ENCODE assay signal across 18 mouse cellular contexts in genomic region chr7:72150799-72151708, GRCm38 (mm10).
DNase-seq lines count a peak whose midpoint lies in the region; ATAC-seq and TF ChIP-seq lines count a peak whose summit lies in the region.
"Had no signal": no experiment of that assay in that cellular context is flagged by ENCODE, and none has a peak within 500 bp of the region (broad histone marks: within the 10 kb centered on the region; RNA-seq: fewer than 3 reads in every experiment).

No protein-coding gene starts in this region.

- WGBS in heart, embryonic 10.5 days: 71% methylated on average over 7 of the region's 7 CpGs
- WGBS in forebrain, embryonic 11.5 days: 29% methylated on average over 7 of the region's 7 CpGs
- WGBS in limb, embryonic 11.5 days: 16% methylated on average over 7 of the region's 7 CpGs
- WGBS in stomach, postnatal 0 days: 69% methylated on average over 7 of the region's 7 CpGs

- H3K4me1 ChIP-seq in heart, embryonic 10.5 days: no peaks in the 10 kb centered on the region
- H3K4me1 ChIP-seq in forebrain, embryonic 11.5 days (replicated peaks; ENCODE audit: control insufficient read depth, insufficient read depth, low read length): peaks cover 3% of the 10 kb centered on the region; the same call in 1 of the 2 replicates
- peaks cover 19% of the 10 kb centered on the region for H3K4me1 ChIP-seq in limb, embryonic 11.5 days (ENCODE audit: control insufficient read depth, insufficient read depth, low read length)
- H3K4me1 ChIP-seq in stomach, postnatal 0 days (replicated peaks; ENCODE audit: control insufficient read depth, insufficient read depth): no peaks in the 10 kb centered on the region
- H3K4me1 ChIP-seq: heart, embryonic 13.5 days; liver, embryonic 15.5 days; megakaryocyte, embryonic 14.5 days had no signal

- H3K27ac ChIP-seq in heart, embryonic 10.5 days: no peak overlapping the region
- H3K27ac ChIP-seq in forebrain, embryonic 11.5 days (ENCODE audit: low read depth, low read length): no peak overlapping the region
- no peak overlapping the region for H3K27ac ChIP-seq in limb, embryonic 11.5 days (replicated peaks; ENCODE audit: low read depth, low read length)
- no peak overlapping the region for H3K27ac ChIP-seq in stomach, postnatal 0 days (replicated peaks)
- H3K27ac ChIP-seq: heart, embryonic 13.5 days; liver, embryonic 15.5 days had no signal

- H3K27me3 ChIP-seq in heart, embryonic 10.5 days (ENCODE audit: insufficient read depth, poor library complexity, severe bottlenecking): no peaks in the 10 kb centered on the region
- no peaks in the 10 kb centered on the region for H3K27me3 ChIP-seq in forebrain, embryonic 11.5 days (ENCODE audit: control insufficient read depth, insufficient read depth, low read length)
- no peaks in the 10 kb centered on the region for H3K27me3 ChIP-seq in limb, embryonic 11.5 days (ENCODE audit: control insufficient read depth, insufficient read depth, low read length)
- no peaks in the 10 kb centered on the region for H3K27me3 ChIP-seq in stomach, postnatal 0 days (ENCODE audit: control insufficient read depth, insufficient read depth, low read length)
- H3K27me3 ChIP-seq: heart, embryonic 13.5 days; liver, embryonic 15.5 days; megakaryocyte, embryonic 14.5 days had no signal

- no peaks in the 10 kb centered on the region for H3K9me3 ChIP-seq in heart, embryonic 10.5 days
- H3K9me3 ChIP-seq in forebrain, embryonic 11.5 days (ENCODE audit: control insufficient read depth, low read length): no peaks in the 10 kb centered on the region
- no peaks in the 10 kb centered on the region for H3K9me3 ChIP-seq in limb, embryonic 11.5 days (ENCODE audit: control insufficient read depth, low read length)
- no peaks in the 10 kb centered on the region for H3K9me3 ChIP-seq in stomach, postnatal 0 days (ENCODE audit: control insufficient read depth, low read length)
- H3K9me3 ChIP-seq: heart, embryonic 13.5 days; liver, embryonic 15.5 days; megakaryocyte, embryonic 14.5 days had no signal

- H3K9ac ChIP-seq in forebrain, embryonic 11.5 days (ENCODE audit: low read length): no peak overlapping the region
- H3K9ac ChIP-seq in limb, embryonic 11.5 days (ENCODE audit: low read length): no peak overlapping the region
- no peak overlapping the region for H3K9ac ChIP-seq in stomach, postnatal 0 days (ENCODE audit: low read length)
- H3K9ac ChIP-seq: heart, embryonic 13.5 days; liver, embryonic 15.5 days had no signal

- DNase-seq in heart, adult 11 months: peak; percentile 84
- DNase-seq in heart, embryonic 10.5 days (ENCODE audit: low spot score): no peak
- DNase-seq in brain, embryonic 14.5 days (ENCODE audit: low read depth): peak; percentile 61
- no peak for DNase-seq in forebrain, embryonic 11.5 days (ENCODE audit: low spot score)
- peak; percentile 47 for DNase-seq in limb, embryonic 11.5 days (ENCODE audit: low spot score)
- no peak for DNase-seq in stomach, postnatal 0 days (ENCODE audit: low spot score)
- DNase-seq in Muller cell, postnatal 12 days (ENCODE audit: inconsistent ontology term): no peak
- DNase-seq: adrenal gland, postnatal 14 days; cerebellum, adult 2 months; heart, postnatal 36 days; kidney, postnatal 10 days; right cerebral cortex, postnatal 14 days; thymus, postnatal 25 days had no signal

- TF ChIP-seq POLR2A in brain, embryonic 14.5 days (IDR thresholded peaks at IDR 0.05; ENCODE audit: borderline replicate concordance, extremely low read depth, insufficient read depth, insufficient read length, poor library complexity, severe bottlenecking): no peak

- TF ChIP-seq CTCF in brain, embryonic 14.5 days (IDR thresholded peaks at IDR 0.05; ENCODE audit: borderline replicate concordance, extremely low read depth, insufficient read depth, insufficient read length): no peak
- TF ChIP-seq CTCF in stomach, postnatal 0 days (IDR thresholded peaks at IDR 0.05; ENCODE audit: low read depth): no peak

- no peak overlapping the region for H3K4me2 ChIP-seq in forebrain, embryonic 11.5 days (ENCODE audit: low read depth, low read length, severe bottlenecking)
- no peak overlapping the region for H3K4me2 ChIP-seq in limb, embryonic 11.5 days (ENCODE audit: low read depth, severe bottlenecking)
- H3K4me2 ChIP-seq in stomach, postnatal 0 days (replicated peaks; ENCODE audit: low read depth): no peak overlapping the region
- H3K4me2 ChIP-seq: heart, embryonic 13.5 days; liver, embryonic 15.5 days had no signal

- ATAC-seq in forebrain, embryonic 11.5 days (replicated peaks; ENCODE audit: low FRiP score): peak; percentile 71; the same call in 1 of the 2 replicates
- ATAC-seq in limb, embryonic 11.5 days (ENCODE audit: insufficient number of reproducible peaks, low FRiP score, low TSS enrichment, low read depth): peak; percentile 60; the same call in 1 of the 2 replicates
- no peak for ATAC-seq in stomach, postnatal 0 days (ENCODE audit: low FRiP score, low TSS enrichment)
- ATAC-seq: lung, postnatal 0 days had no signal

- H3K36me3 ChIP-seq in heart, embryonic 10.5 days: no peaks in the 10 kb centered on the region
- no peaks in the 10 kb centered on the region for H3K36me3 ChIP-seq in forebrain, embryonic 11.5 days (ENCODE audit: control insufficient read depth, insufficient read depth, low read length)
- H3K36me3 ChIP-seq in limb, embryonic 11.5 days (ENCODE audit: control insufficient read depth, insufficient read depth, low read length): no peaks in the 10 kb centered on the region
- no peaks in the 10 kb centered on the region for H3K36me3 ChIP-seq in stomach, postnatal 0 days (ENCODE audit: control insufficient read depth, insufficient read depth, low read length)
- H3K36me3 ChIP-seq: heart, embryonic 13.5 days; liver, embryonic 15.5 days had no signal

- H3K4me3 ChIP-seq in heart, embryonic 10.5 days: no peak overlapping the region
- H3K4me3 ChIP-seq in forebrain, embryonic 11.5 days (ENCODE audit: low read depth, low read length): no peak overlapping the region
- H3K4me3 ChIP-seq in limb, embryonic 11.5 days (ENCODE audit: low read depth, low read length): no peak overlapping the region
- no peak overlapping the region for H3K4me3 ChIP-seq in stomach, postnatal 0 days (ENCODE audit: low read depth, low read length)
- H3K4me3 ChIP-seq: erythroblast, embryonic 14.5 days; heart, embryonic 13.5 days; liver, embryonic 15.5 days; megakaryocyte, embryonic 14.5 days had no signal

- TF ChIP-seq EP300 in stomach, postnatal 0 days (optimal IDR thresholded peaks at IDR 0.05): no peak

Comparison
In these comparisons a context has a peak if more than half of its experiments do, and no peak if none do; other contexts are left out.
1. DNase-seq: peak in heart, adult 11 months (single experiment), brain, embryonic 14.5 days (single experiment) and limb, embryonic 11.5 days (single experiment); none in heart, embryonic 10.5 days (single experiment), forebrain, embryonic 11.5 days (single experiment), stomach, postnatal 0 days (single experiment) and Muller cell, postnatal 12 days (single experiment).